Mouse (Mus musculus): ENCODE data around the gene Tmem136. TPM values are rescaled to one million over a fixed set of nuclear protein-coding genes. Genes with fewer than 3 reads are reported as not detected.

Tmem136 gene
- polyA plus RNA-seq, 1 experiment from 2014 or later, result 12.0 TPM

GRCm38 (mm10) chr9:43093803-43094202 lies 22.6 kb downstream of the Tmem136 start:
- DNase-seq (ENCODE audit: low spot score), result no peak
- H3K27me3 ChIP-seq (replicated peaks; ENCODE audit: low read depth, poor library complexity, severe bottlenecking), result no peaks in the 10 kb centered on the region
- H3K27ac ChIP-seq (replicated peaks), result no peak overlapping the region
- 90% methylated on average over 3 of the region's 3 CpGs for WGBS
- H3K4me3 ChIP-seq, result no peak overlapping the region
- H3K4me1 ChIP-seq, result no peaks in the 10 kb centered on the region; the same call in 1 of the 2 replicates
- no peaks in the 10 kb centered on the region for H3K9me3 ChIP-seq
- peaks cover 4% of the 10 kb centered on the region for H3K36me3 ChIP-seq (replicated peaks)

DNA sequence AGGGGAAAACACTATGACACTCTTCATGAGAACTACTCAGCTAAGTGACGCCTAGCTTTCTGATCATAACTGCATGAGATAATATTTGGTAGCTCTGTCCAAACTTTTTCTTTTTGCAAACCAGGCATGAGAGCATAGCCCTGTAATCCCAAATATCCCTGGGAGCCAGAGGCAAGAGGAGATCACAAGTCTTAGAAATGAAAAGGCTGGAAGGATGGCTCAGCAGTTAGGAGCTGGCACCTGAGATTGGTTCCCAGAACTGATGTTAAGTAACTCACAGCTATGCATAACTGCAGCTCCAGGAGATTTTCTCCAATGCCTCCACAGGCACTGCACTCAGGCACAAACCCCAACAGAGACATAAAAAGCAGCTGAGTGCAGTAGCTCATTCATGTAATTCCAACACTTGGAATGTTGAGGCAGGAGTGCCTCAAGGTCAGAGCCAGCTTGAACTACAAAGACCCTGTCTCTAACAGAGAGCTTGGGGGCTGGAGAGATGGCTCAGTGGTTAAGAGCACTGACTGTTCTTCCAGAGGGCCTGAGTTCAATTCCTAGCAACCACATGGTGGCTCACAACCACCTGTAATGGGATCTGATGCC lies 30.6 kb downstream of the Tmem136 start:
- Histone ChIP-seq H3K27me3 (replicated peaks; ENCODE audit: low read depth, poor library complexity, severe bottlenecking) (no peaks in the 10 kb centered on the region), H3K4me3 (no peak overlapping the region), H3K36me3 (replicated peaks) (no peaks in the 10 kb centered on the region), H3K9me3 (no peaks in the 10 kb centered on the region), H3K4me1 (peaks cover 5% of the 10 kb centered on the region), H3K27ac (replicated peaks) (no peak overlapping the region)
- WGBS, result 91% methylated on average over 1 of the region's 1 CpGs
- no peak for DNase-seq (ENCODE audit: low spot score)

DNA sequence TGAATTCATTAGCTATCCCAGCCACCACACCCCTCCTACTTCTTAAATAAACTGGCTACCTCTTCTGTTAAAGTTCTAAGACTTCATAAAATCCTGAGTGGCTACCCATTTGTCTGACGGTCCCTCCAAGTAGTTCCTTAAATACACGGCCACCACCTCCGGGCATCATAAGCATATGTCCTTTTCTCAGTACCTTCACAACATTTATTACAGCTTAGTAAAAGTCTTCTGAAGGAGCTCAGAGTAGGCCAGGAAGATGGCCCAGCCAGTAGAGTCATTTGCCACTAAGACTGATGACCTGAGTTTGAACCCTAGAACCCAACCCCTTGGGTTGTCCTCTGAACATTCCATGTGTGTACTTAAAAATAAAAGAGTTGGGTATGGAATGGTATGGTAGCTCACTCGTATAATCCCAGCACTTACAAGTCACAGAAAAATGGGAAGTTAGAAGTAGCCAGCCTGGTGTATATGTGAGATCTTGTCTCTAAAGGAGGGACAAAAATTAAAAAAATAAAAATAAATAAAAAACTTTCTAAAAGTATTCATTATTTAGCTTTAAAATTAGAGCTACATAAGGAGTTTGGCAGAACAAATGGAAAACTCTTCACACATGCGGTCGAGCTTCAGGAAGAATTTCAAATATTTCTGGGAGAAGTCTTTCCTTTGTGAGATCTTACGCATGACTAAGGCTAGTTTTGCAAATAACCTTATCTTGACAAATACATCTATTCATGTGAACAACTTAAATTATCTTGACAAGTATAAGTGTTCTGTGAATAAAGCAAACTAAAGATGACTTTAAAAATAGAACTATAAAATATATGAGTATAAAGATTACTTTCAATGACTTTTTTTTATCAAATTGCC lies 31.6 kb downstream of the Tmem136 start:
- Histone ChIP-seq H3K9me3 (no peaks in the 10 kb centered on the region), H3K27ac (replicated peaks) (no peak overlapping the region), H3K4me3 (no peak overlapping the region), H3K36me3 (replicated peaks) (no peaks in the 10 kb centered on the region), H3K4me1 (peaks cover 7% of the 10 kb centered on the region), H3K27me3 (replicated peaks; ENCODE audit: low read depth, poor library complexity, severe bottlenecking) (no peaks in the 10 kb centered on the region)
- no peak for DNase-seq (ENCODE audit: low spot score)
- 84% methylated on average over 7 of the region's 7 CpGs for WGBS

DNA sequence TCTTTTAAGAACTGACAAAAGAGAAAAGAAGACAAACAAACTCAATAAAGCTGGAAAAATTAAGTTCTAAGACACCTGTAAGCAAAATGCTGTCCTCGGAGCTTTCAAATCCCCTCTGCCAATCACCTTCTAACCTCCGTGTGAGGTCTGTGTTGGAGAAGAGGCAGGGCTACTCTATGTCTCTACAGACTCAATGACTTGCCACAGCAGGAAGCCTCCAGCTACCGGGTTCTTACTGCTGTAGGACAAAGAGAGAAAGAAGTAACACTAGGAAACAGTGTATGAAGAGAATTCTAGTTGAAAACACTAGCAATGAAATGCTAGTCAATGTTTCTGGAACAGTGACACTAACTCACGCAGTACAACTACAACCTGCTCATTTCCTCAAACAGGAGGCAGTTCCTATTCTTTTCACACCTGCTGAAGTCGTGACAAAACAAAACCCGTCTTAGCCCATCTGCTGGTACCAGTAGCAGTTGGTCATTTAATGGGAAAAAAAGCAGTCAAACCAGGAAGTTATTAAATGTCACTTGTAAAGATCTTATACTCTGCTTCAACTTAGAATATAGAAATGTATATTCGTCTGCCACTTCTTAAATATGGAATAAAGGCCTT lies 32.8 kb downstream of the Tmem136 start:
- H3K9me3 ChIP-seq, result no peaks in the 10 kb centered on the region
- 39% methylated on average over 7 of the region's 7 CpGs for WGBS
- no peaks in the 10 kb centered on the region for H3K36me3 ChIP-seq (replicated peaks)
- DNase-seq (ENCODE audit: low spot score), result no peak
- H3K27me3 ChIP-seq (replicated peaks; ENCODE audit: low read depth, poor library complexity, severe bottlenecking), result no peaks in the 10 kb centered on the region
- H3K27ac ChIP-seq (replicated peaks), result no peak overlapping the region
- no peak overlapping the region for H3K4me3 ChIP-seq
- peaks cover 7% of the 10 kb centered on the region for H3K4me1 ChIP-seq

- no peak overlapping the region for H3K27ac ChIP-seq (replicated peaks)
- H3K27me3 ChIP-seq (replicated peaks; ENCODE audit: low read depth, poor library complexity, severe bottlenecking), result no peaks in the 10 kb centered on the region
- no peaks in the 10 kb centered on the region for H3K9me3 ChIP-seq
- DNase-seq (ENCODE audit: low spot score), result no peak
- peaks cover 3% of the 10 kb centered on the region; the same call in 1 of the 2 replicates for H3K4me1 ChIP-seq
- H3K4me3 ChIP-seq, result no peak overlapping the region
- WGBS, result 88% methylated on average over 3 of the region's 3 CpGs
- H3K36me3 ChIP-seq (replicated peaks), result no peaks in the 10 kb centered on the region
These were observed 37.7 kb downstream of the Tmem136 start for GRCm38 (mm10) chr9:43078711-43079110.

- no peaks in the 10 kb centered on the region for H3K36me3 ChIP-seq (replicated peaks)
- no peak overlapping the region for H3K4me3 ChIP-seq
- H3K27me3 ChIP-seq (replicated peaks; ENCODE audit: low read depth, poor library complexity, severe bottlenecking), result no peaks in the 10 kb centered on the region
- H3K4me1 ChIP-seq, result peaks cover 16% of the 10 kb centered on the region
- H3K27ac ChIP-seq (replicated peaks), result no peak overlapping the region
- no peaks in the 10 kb centered on the region for H3K9me3 ChIP-seq
- no peak for DNase-seq (ENCODE audit: low spot score)
- 78% methylated on average over 7 of the region's 7 CpGs for WGBS
These were observed 40.2 kb downstream of the Tmem136 start for GRCm38 (mm10) chr9:43076163-43076562.

- Histone ChIP-seq H3K27me3 (replicated peaks; ENCODE audit: low read depth, poor library complexity, severe bottlenecking) (no peaks in the 10 kb centered on the region), H3K27ac (replicated peaks) (no peak overlapping the region), H3K4me3 (no peak overlapping the region), H3K4me1 (peaks cover 23% of the 10 kb centered on the region), H3K9me3 (no peaks in the 10 kb centered on the region), H3K36me3 (replicated peaks) (no peaks in the 10 kb centered on the region)
- DNase-seq (ENCODE audit: low spot score), result no peak
- 94% methylated on average over 1 of the region's 1 CpGs for WGBS
These were observed 41.8 kb downstream of the Tmem136 start for GRCm38 (mm10) chr9:43074611-43075010.

DNA sequence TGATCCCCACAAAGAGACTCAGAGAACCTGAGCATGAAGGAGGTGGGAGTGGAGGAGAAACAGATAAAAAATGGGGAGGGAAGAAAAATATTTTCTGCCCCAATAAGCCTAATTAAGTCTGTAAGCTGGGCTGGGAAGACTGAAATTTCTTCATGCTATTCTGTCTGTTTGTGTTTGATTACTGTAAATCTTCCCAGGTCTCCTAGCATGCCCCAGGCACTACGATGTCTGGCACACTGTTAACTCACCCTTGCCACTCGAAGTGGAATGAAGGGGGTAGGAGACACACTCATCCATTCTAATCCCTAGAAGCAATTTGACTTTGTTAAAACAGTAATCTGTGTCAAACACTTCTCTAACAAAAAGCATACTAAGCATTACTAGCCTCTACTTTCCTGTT lies 44.6 kb downstream of the Tmem136 start:
- H3K4me3 ChIP-seq, result no peak overlapping the region
- H3K4me1 ChIP-seq, result peaks cover 23% of the 10 kb centered on the region
- H3K27me3 ChIP-seq (replicated peaks; ENCODE audit: low read depth, poor library complexity, severe bottlenecking), result no peaks in the 10 kb centered on the region
- no peaks in the 10 kb centered on the region for H3K9me3 ChIP-seq
- no peak overlapping the region for H3K27ac ChIP-seq (replicated peaks)
- H3K36me3 ChIP-seq (replicated peaks), result no peaks in the 10 kb centered on the region
- WGBS, result 55% methylated on average over 2 of the region's 2 CpGs
- no peak for DNase-seq (ENCODE audit: low spot score)

DNA sequence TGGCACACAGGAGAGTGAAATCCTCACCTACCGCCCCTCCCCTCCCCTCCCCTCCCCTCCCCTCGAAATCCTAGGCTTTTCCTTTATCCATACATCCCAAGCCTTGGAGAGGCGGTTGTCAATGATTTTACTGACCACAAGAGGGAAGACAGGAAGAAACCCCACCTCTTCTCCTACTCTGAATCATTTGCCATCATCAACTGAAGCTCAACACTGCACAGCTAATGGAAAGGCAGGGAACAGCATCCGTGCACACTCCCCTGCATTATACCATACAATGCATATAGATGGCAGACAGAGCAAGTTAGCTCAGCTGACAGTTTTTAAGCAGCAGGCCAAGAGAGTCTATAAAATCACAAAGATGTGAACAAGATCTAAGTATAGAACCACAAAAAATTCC lies 45.2 kb downstream of the Tmem136 start:
- no peak for DNase-seq (ENCODE audit: low spot score)
- H3K4me1 ChIP-seq, result peaks cover 23% of the 10 kb centered on the region
- no peak overlapping the region for H3K27ac ChIP-seq (replicated peaks)
- H3K36me3 ChIP-seq (replicated peaks), result no peaks in the 10 kb centered on the region
- WGBS, result 25% methylated on average over 4 of the region's 4 CpGs
- no peak overlapping the region for H3K4me3 ChIP-seq
- no peaks in the 10 kb centered on the region for H3K9me3 ChIP-seq
- no peaks in the 10 kb centered on the region for H3K27me3 ChIP-seq (replicated peaks; ENCODE audit: low read depth, poor library complexity, severe bottlenecking)

GRCm38 (mm10) chr9:43070566-43070965 lies 45.8 kb downstream of the Tmem136 start:
- H3K4me1 ChIP-seq, result peaks cover 23% of the 10 kb centered on the region
- no peak for DNase-seq (ENCODE audit: low spot score)
- no peaks in the 10 kb centered on the region for H3K27me3 ChIP-seq (replicated peaks; ENCODE audit: low read depth, poor library complexity, severe bottlenecking)
- WGBS, result 60% methylated on average over 4 of the region's 4 CpGs
- no peaks in the 10 kb centered on the region for H3K36me3 ChIP-seq (replicated peaks)
- no peak overlapping the region for H3K4me3 ChIP-seq
- H3K27ac ChIP-seq (replicated peaks), result no peak overlapping the region
- H3K9me3 ChIP-seq, result no peaks in the 10 kb centered on the region

DNA sequence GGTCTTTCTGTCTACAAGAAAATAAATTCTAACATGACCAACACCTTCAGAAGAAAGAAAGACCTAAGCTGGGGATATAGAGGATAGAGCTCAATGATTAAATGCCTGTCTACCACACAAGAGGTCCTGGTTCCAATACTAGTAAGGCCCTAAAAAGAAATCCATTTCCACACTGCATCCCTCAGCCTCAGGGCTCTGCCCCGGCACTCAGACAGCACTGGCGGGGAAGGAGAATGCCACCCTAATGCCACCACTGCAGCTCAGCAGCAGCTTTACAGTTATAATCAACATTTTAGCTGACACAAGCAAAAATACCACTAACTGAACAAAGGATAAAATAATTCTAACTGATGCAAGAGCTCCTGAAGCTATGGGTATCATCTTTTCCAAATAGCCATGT lies 46.2 kb downstream of the Tmem136 start:
- DNase-seq (ENCODE audit: low spot score), result no peak
- Histone ChIP-seq H3K27ac (replicated peaks) (no peak overlapping the region), H3K9me3 (no peaks in the 10 kb centered on the region), H3K27me3 (replicated peaks; ENCODE audit: low read depth, poor library complexity, severe bottlenecking) (no peaks in the 10 kb centered on the region), H3K4me1 (peaks cover 23% of the 10 kb centered on the region), H3K4me3 (no peak overlapping the region), H3K36me3 (replicated peaks) (no peaks in the 10 kb centered on the region)
- WGBS, result 60% methylated on average over 2 of the region's 2 CpGs

DNA sequence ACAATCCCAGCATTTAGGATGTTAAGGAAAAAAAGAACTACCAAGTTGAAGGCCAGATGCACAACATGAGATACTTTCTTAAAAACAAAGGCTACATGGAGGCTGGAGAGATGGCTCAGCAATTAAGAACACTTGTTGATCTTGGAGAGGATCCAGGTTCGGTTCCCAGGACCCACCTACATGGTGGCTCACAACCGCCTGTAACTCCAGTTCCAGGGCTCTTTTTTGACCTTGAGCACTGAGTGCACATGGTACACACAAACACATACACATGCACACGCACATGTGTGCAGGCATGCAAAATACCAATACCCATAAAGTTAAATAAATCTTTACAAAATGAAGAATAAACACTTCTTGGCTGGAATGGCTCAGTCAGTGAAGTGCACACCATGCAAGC lies 48.5 kb downstream of the Tmem136 start:
- no peaks in the 10 kb centered on the region for H3K36me3 ChIP-seq (replicated peaks)
- peaks cover 20% of the 10 kb centered on the region for H3K4me1 ChIP-seq
- no peak for DNase-seq (ENCODE audit: low spot score)
- no peak overlapping the region for H3K27ac ChIP-seq (replicated peaks)
- H3K4me3 ChIP-seq, result no peak overlapping the region
- no peaks in the 10 kb centered on the region for H3K9me3 ChIP-seq
- H3K27me3 ChIP-seq (replicated peaks; ENCODE audit: low read depth, poor library complexity, severe bottlenecking), result no peaks in the 10 kb centered on the region
- WGBS, result 89% methylated on average over 3 of the region's 3 CpGs

DNA sequence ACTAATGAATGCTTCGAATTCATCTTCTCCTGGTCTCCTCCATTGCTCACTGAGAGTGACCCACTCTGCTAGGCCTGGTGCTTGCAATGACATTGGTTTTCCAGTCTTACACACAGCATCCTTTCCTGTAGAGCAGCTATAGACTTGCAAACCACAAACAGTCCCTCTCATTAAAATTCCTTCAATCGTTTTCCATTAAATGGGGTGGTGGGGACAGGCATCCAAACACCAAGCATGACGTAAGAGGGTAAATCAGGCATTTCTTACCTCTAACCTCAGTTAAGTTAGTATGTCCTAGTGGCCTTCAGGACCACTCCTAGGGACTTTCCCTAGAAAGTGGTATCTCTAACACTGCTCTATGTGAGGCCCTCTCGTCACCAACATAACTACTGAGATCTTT lies 51.1 kb downstream of the Tmem136 start:
- no peaks in the 10 kb centered on the region for H3K27me3 ChIP-seq (replicated peaks; ENCODE audit: low read depth, poor library complexity, severe bottlenecking)
- no peak overlapping the region for H3K27ac ChIP-seq (replicated peaks)
- peaks cover 7% of the 10 kb centered on the region for H3K4me1 ChIP-seq
- no peaks in the 10 kb centered on the region for H3K36me3 ChIP-seq (replicated peaks)
- DNase-seq (ENCODE audit: low spot score), result no peak
- WGBS, result 85% methylated on average over 4 of the region's 4 CpGs
- no peaks in the 10 kb centered on the region for H3K9me3 ChIP-seq
- no peak overlapping the region for H3K4me3 ChIP-seq
